In the genomic region with DNA sequence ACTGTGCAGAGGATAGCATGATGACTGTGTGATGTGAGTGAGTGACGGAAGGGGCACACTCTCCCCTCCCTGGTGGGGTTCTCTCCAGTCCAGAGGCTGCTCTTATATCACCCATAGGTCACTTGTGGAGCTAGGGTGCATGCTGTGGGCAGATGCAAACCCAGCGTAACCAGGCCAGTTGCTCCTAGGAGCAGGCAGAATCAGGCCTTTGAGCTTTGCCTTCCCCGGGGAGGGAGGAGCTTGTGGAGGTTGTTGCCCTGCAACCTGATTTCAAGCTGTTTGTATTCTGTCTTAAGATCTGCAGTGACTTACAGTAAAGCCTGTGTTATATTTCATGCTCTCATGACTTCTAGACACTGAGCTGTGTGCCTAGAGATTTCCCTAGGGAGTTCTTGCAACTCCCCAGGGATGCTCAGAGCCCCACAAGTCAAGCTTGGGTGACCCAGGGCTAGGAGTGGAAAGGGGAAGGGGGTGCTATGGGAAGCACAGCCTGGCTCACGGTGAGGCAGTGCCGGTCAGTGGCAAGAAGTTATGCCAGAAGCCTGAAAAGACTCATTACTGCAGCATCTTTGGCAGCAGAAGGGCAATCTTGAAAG, we compare ENCODE assay signal across 14 mouse cellular contexts. TPM values are rescaled to one million over a fixed set of nuclear protein-coding genes. Genes with fewer than 3 reads are reported as not detected.
DNase-seq lines count a peak whose midpoint lies in the region; ATAC-seq and TF ChIP-seq lines count a peak whose summit lies in the region.
"Had no signal": no experiment of that assay in that cellular context is flagged by ENCODE, and none has a peak within 500 bp of the region (broad histone marks: within the 10 kb centered on the region; RNA-seq: fewer than 3 reads in every experiment).

No protein-coding gene starts in this region.

- DNase-seq in kidney, postnatal 0 days (ENCODE audit: low spot score): peak; percentile 42
- DNase-seq in adrenal gland, postnatal 36 days: no peak
- DNase-seq in adrenal gland, adult 2 months: no peak
- DNase-seq in thymus, postnatal 10 days (ENCODE audit: low spot score in 2 of 2): no peak
- DNase-seq: cerebellum, adult 18-20 months; gastrocnemius, postnatal 25 days; heart, postnatal 36 days; lung, adult 2 months had no signal

- H3K9ac ChIP-seq in midbrain, embryonic 13.5 days (replicated peaks): no peak overlapping the region
- no peak overlapping the region for H3K9ac ChIP-seq in midbrain, embryonic 16.5 days (ENCODE audit: low read depth, low read length)
- no peak overlapping the region for H3K9ac ChIP-seq in intestine, postnatal 0 days (ENCODE audit: low read depth, low read length)
- no peak overlapping the region for H3K9ac ChIP-seq in kidney, postnatal 0 days (ENCODE audit: low read depth, low read length)
- H3K9ac ChIP-seq: embryonic facial prominence, embryonic 12.5 days; neural tube, embryonic 12.5 days had no signal

- no peak overlapping the region for H3K4me3 ChIP-seq in midbrain, embryonic 13.5 days (replicated peaks)
- no peak overlapping the region for H3K4me3 ChIP-seq in midbrain, embryonic 16.5 days (ENCODE audit: low read depth, low read length)
- H3K4me3 ChIP-seq in intestine, postnatal 0 days (ENCODE audit: low read depth, low read length): no peak overlapping the region
- no peak overlapping the region for H3K4me3 ChIP-seq in kidney, postnatal 0 days (replicated peaks; ENCODE audit: low read depth, low read length)
- H3K4me3 ChIP-seq: embryonic facial prominence, embryonic 12.5 days; neural tube, embryonic 12.5 days had no signal

- H3K9me3 ChIP-seq in midbrain, embryonic 13.5 days: peaks cover 4% of the 10 kb centered on the region; the same call in 1 of the 2 replicates
- H3K9me3 ChIP-seq in midbrain, embryonic 16.5 days (replicated peaks; ENCODE audit: control insufficient read depth, low read length, poor library complexity, severe bottlenecking): no peaks in the 10 kb centered on the region; the same call in 1 of the 2 replicates
- H3K9me3 ChIP-seq in intestine, postnatal 0 days (ENCODE audit: control insufficient read depth): no peaks in the 10 kb centered on the region
- H3K9me3 ChIP-seq in kidney, postnatal 0 days (replicated peaks; ENCODE audit: low read length): no peaks in the 10 kb centered on the region
- H3K9me3 ChIP-seq: neural tube, embryonic 12.5 days had no signal

- H3K36me3 ChIP-seq in midbrain, embryonic 13.5 days: peaks cover 15% of the 10 kb centered on the region
- H3K36me3 ChIP-seq in midbrain, embryonic 16.5 days (ENCODE audit: control insufficient read depth, insufficient read depth, low read length): no peaks in the 10 kb centered on the region
- no peaks in the 10 kb centered on the region for H3K36me3 ChIP-seq in intestine, postnatal 0 days (ENCODE audit: control insufficient read depth, insufficient read depth)
- H3K36me3 ChIP-seq in kidney, postnatal 0 days (ENCODE audit: insufficient read depth, low read length): no peaks in the 10 kb centered on the region
- H3K36me3 ChIP-seq: neural tube, embryonic 12.5 days had no signal

- H3K27ac ChIP-seq in midbrain, embryonic 13.5 days: no peak overlapping the region
- no peak overlapping the region for H3K27ac ChIP-seq in midbrain, embryonic 16.5 days (ENCODE audit: low read length)
- no peak overlapping the region for H3K27ac ChIP-seq in intestine, postnatal 0 days (ENCODE audit: low read depth, low read length)
- H3K27ac ChIP-seq in kidney, postnatal 0 days: peak overlapping the region; percentile 43; the same call in 1 of the 2 replicates
- H3K27ac ChIP-seq: embryonic facial prominence, embryonic 12.5 days; neural tube, embryonic 12.5 days had no signal

- TF ChIP-seq CTCF in intestine, postnatal 0 days (IDR thresholded peaks at IDR 0.05; ENCODE audit: low read depth): no peak
- no peak for TF ChIP-seq CTCF in kidney, postnatal 0 days (IDR thresholded peaks at IDR 0.05; ENCODE audit: low read depth)

- no peaks in the 10 kb centered on the region for H3K27me3 ChIP-seq in midbrain, embryonic 13.5 days
- no peaks in the 10 kb centered on the region for H3K27me3 ChIP-seq in midbrain, embryonic 16.5 days (ENCODE audit: control insufficient read depth, insufficient read depth, low read depth, low read length)
- no peaks in the 10 kb centered on the region for H3K27me3 ChIP-seq in intestine, postnatal 0 days (replicated peaks; ENCODE audit: control insufficient read depth, insufficient read depth, low read length)
- no peaks in the 10 kb centered on the region for H3K27me3 ChIP-seq in kidney, postnatal 0 days (ENCODE audit: insufficient read depth, low read length)
- H3K27me3 ChIP-seq: embryonic facial prominence, embryonic 12.5 days; neural tube, embryonic 12.5 days had no signal

- H3K4me1 ChIP-seq in midbrain, embryonic 13.5 days (replicated peaks): peaks cover 13% of the 10 kb centered on the region
- no peaks in the 10 kb centered on the region for H3K4me1 ChIP-seq in midbrain, embryonic 16.5 days (ENCODE audit: control insufficient read depth, insufficient read depth, low read length)
- H3K4me1 ChIP-seq in intestine, postnatal 0 days (replicated peaks; ENCODE audit: control insufficient read depth, insufficient read depth, low read length): no peaks in the 10 kb centered on the region
- 0 out of 2 replicates have a peak, but pooled peaks cover 4% of the 10 kb centered on the region for H3K4me1 ChIP-seq in kidney, postnatal 0 days (replicated peaks; ENCODE audit: insufficient read depth, low read length)
- H3K4me1 ChIP-seq: neural tube, embryonic 12.5 days had no signal

- WGBS in midbrain, embryonic 13.5 days: 90% methylated on average over 5 of the region's 5 CpGs
- 86% methylated on average over 5 of the region's 5 CpGs for WGBS in midbrain, embryonic 16.5 days
- 63% methylated on average over 5 of the region's 5 CpGs for WGBS in intestine, postnatal 0 days
- 55% methylated on average over 5 of the region's 5 CpGs for WGBS in kidney, postnatal 0 days

- peak; percentile 31; the same call in 1 of the 2 replicates for ATAC-seq in midbrain, embryonic 13.5 days
- ATAC-seq in midbrain, embryonic 16.5 days: no peak
- ATAC-seq in intestine, postnatal 0 days: 0 out of 2 replicates have a peak, but pooled peaks have one; percentile 31
- ATAC-seq in kidney, postnatal 0 days (replicated peaks; ENCODE audit: low FRiP score, low read depth): peak; percentile 78

- no peak overlapping the region for H3K4me2 ChIP-seq in midbrain, embryonic 13.5 days (replicated peaks)
- H3K4me2 ChIP-seq in midbrain, embryonic 16.5 days (ENCODE audit: low read length): no peak overlapping the region
- no peak overlapping the region for H3K4me2 ChIP-seq in intestine, postnatal 0 days (replicated peaks; ENCODE audit: low read depth)
- no peak overlapping the region for H3K4me2 ChIP-seq in kidney, postnatal 0 days (ENCODE audit: low read length)
- H3K4me2 ChIP-seq: embryonic facial prominence, embryonic 12.5 days; heart, embryonic 11.5 days; neural tube, embryonic 12.5 days had no signal

RNA-seq across cellular contexts. Expression of a gene that starts 48.1 kb away (rescaled TPM):
- 1.7 and 1.8 TPM in 2 replicates for polyA plus RNA-seq in midbrain, embryonic 13.5 days (2015; fragmentation: Nextera tagmentation; extraction: Ambion mirVana)
- 4.8 and 5.4 TPM in 2 replicates for polyA plus RNA-seq in midbrain, embryonic 16.5 days (2015; fragmentation: Nextera tagmentation; extraction: Ambion mirVana)
- polyA plus RNA-seq in intestine, postnatal 0 days (2015; fragmentation: Nextera tagmentation; extraction: Ambion mirVana): 19.0 and 20.4 TPM in 2 replicates
- polyA plus RNA-seq in kidney, postnatal 0 days (2015; fragmentation: Nextera tagmentation; extraction: Ambion mirVana): 140 and 148 TPM in 2 replicates
- 10 to 100 TPM; 45.2 to 72.8 TPM for total RNA-seq in adrenal gland, postnatal 36 days (2021)
- total RNA-seq in adrenal gland, adult 2 months (2021): 10 to 100 TPM; 35.1 to 85.4 TPM
- 135 and 204 TPM in 2 replicates for polyA plus RNA-seq in adrenal gland, adult 2 months (2012; rRNA removed)
